Mouse (Mus musculus): ENCODE data around the gene 2310061I04Rik. TPM values are rescaled to one million over a fixed set of nuclear protein-coding genes. Genes with fewer than 3 reads are reported as not detected.
A peak's percentile ranks its signal among the peaks of the same experiment; 100 is the strongest.

Gene 2310061I04Rik
- total RNA-seq, 2 experiments from 2014 or later, result 52.9 to 56.7 TPM

DNA sequence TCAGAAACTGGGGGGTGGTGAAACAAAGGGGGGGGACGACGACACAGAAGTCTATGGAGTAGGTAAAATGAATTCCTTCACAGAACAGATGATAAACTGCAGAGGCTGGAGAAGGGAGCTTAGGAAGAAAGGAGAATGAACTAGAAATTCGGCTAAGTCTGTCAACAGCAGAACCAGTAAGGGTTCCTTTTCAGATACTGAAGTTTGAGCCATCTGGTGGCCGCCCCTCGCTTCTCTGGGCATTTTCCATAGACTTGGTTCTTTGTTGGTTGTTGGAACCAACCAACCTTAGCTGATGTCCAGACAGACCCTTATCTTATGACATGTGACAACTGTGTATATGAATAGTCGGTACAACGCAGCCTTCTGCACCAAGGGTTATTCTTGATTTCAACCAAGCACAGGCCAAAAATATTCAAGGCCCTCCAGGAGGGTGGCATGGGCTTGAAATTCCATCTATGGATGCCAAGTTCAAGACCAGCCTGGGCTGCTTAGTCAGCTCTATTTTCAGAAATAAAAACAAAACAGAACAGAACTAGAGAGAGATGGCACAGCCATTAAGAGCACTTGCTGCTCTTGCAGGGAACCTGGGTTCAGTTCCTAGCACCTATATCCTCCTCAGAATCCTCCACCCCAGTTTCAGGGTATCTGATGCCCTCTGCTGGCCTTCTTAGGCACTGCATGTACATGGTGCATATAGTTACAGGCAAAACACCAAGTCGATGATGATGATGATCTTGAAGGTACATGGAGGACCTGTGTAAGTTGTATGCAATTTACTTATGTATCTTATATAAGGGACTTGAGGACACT, 26.1 kb downstream of the 2310061I04Rik start:
- no peak for DNase-seq (ENCODE audit: low spot score in 2 of 2)

GRCm38 (mm10) chr17:35870151-35870883, 26.9 kb downstream of the 2310061I04Rik start:
- DNase-seq (ENCODE audit: low spot score in 2 of 2), result no peak

DNA sequence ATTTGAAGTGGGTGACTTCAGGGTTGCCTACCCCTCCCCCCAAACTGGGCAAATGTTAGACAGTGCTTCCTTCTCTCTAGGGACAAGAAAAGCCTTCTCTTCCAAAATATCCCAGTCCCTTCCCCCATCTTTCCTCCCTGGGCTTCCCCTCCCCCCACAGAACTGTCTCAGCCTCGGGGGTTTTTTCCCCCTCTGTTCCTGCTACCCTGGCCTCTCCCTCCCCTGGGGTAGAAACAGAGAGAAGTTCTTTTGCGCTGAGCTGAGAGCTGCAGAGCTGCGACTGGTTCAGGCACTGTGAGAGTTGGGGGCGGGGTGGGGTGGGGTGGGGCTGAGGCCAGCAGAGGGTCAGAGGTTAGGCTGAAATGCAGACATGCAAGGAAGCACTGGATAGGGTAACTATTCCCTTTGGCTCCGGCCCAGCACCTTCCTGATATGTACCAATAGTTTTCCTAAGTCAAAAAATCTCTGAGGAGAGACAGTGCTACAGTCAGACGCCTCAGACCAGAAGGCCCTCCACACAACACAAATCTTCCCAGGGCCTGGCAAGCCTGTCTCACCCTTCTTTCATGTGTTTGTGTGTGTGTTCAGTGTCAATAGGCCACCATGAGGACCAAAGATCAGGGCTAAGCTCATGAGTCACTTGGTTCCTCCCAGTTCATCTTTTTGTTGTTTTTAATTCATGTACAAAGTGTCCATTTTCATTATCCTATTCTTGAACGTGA, 27.7 kb downstream of the 2310061I04Rik start:
- DNase-seq (ENCODE audit: low spot score in 2 of 2), result no peak

DNA sequence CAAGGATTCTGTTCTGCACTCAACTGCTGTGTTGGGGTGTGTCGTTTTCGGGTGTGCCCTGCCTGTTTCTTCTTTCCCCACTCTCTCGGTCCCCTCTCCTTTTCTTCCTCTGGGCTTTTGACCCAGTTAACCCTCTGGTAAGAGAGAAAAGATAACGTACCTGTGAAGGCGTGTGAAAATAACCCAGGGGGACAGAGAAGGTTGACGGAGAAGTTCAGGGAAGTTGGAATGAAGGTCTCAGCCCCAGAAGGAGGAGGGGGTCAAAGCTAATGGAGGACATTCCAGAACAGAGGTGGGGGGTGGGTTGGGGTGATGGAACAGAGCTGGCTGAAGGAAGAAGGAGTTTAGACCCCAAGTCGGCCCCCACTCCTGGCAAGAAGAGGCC, 28.3 kb downstream of the 2310061I04Rik start:
- no peak for DNase-seq (ENCODE audit: low spot score in 2 of 2)

DNA sequence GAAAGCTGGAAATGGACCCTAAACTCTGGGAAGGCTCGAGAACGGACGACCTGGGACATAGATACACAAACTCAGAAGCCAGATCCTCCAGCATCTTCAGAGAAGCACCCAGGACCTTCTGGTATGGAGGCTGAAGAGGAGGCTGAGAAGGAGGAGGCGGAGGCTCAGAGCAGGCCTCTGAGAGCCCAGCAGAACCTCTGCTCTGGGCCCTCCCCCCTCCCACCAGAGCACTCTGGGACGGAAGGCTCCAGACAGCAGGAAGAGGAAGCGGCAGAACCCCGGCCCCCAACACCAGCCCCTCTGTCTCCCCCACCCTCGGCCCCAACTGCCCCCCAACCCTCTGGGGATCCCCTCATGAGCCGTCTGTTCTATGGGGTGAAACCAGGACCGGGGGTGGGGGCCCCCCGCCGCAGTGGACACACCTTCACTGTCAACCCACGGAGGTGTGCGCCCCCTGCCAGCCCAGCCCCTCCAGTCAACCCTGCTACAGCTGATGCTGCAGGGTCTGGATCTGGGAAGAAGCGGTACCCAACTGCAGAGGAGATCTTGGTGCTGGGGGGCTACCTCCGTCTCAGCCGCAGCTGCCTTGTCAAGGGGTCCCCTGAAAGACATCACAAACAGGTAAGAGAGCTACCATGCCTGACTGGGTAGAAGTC, 28.9 kb downstream of the 2310061I04Rik start:
- no peak for DNase-seq (ENCODE audit: low spot score in 2 of 2)

GRCm38 (mm10) chr17:35866911-35867890, 30.0 kb downstream of the 2310061I04Rik start:
- DNase-seq (ENCODE audit: low spot score in 2 of 2), result no peak

DNA sequence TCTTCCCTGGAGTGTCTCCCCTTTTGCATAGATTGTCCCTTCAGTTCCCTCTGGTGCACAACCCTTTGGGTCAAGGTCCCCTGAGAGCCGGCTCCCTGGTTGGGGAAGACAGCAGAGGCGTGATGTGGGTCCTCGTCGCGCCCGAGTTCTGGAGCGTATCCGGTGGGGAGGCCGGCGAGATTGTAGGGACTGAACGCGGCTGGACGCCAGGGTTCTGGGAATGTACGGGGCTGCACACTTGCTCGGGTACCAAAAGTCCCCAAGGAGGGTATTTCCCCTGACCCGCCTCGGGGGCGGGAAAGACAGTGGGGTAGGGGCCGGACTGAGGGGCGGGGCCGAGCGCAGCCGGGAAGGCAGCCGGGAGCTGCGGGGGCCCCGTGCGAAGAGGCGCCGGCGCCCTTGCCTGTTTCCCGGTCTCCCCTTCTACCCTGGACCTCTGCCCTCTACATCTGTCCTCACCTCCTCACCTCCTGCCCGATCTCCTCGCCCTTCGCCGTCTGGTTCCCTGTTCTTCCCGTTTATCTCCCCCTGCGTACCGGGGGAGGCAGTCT, 30.9 kb downstream of the 2310061I04Rik start:
- DNase-seq (ENCODE audit: low spot score in 2 of 2), result no peak

DNA sequence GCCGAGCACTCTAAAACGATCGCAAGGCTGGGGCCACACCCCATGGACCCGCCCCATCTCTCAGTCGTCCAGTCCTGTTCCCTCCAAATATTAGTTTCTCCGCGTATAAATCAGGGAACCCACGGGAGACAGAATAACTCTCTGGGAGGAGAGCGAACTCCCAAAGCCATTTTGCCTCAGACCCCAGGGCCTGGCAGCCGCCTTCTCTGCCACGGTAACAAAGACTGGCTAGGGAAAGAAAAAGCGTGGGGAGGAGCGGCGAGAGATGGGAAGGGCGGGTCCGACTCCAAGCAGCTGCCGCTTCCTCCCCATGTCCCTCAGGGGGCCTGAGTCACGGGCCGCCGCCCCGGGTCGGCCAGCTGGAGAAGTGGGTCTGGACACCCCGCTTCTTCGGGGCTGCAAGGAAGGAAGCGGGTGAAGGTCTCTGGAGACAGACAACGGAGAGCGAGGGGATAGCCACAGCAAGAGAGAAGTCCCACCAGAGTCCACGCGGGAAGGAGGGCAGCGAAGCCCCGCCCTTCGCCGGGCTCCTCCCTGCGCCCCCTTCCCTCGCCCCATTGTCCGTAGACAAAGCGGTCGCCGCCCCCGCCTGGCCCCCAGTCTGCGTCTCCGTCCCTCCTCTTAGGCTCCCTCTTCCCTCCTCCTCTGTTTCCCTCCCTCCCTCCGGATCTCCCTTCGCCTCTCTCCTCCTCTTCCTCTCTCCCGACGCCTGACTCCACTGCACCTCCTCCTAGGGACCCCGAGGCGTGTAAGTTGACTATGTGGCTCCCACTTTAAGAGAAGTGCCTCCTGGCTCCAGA, 31.6 kb downstream of the 2310061I04Rik start, which contains the start of gene Ppp1r18:
Ppp1r18 (plus strand) TSS at position 113 of the 800 bp plus-strand sequence.
- DNase-seq (ENCODE audit: low spot score in 2 of 2), result no peak

DNA sequence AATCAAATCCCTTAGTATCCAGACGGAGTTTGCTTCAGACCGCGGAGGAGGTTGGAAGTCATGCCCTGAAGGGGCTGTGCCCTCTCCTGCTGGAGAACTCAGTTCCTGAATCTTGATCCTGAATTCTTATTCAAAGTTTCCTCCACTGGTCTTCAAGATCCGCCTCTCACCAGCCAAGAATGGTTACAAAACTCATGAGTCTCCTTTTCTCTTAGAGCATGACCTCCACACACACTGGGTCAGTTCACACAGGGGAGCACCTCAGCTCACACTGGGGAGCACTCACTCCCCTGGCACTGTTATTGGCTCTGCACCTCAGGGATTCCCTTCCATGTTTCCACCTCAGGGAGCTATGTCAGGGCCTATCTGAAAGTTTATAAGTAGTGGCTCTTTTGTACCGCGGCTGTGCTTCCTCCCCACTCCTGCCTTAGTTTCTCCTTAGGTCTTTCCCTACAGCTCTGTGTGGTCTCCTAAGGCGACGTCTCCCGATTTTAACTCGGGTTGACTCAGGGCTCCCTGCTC, 32.3 kb downstream of the 2310061I04Rik start:
- no peak for DNase-seq (ENCODE audit: low spot score in 2 of 2)

DNA sequence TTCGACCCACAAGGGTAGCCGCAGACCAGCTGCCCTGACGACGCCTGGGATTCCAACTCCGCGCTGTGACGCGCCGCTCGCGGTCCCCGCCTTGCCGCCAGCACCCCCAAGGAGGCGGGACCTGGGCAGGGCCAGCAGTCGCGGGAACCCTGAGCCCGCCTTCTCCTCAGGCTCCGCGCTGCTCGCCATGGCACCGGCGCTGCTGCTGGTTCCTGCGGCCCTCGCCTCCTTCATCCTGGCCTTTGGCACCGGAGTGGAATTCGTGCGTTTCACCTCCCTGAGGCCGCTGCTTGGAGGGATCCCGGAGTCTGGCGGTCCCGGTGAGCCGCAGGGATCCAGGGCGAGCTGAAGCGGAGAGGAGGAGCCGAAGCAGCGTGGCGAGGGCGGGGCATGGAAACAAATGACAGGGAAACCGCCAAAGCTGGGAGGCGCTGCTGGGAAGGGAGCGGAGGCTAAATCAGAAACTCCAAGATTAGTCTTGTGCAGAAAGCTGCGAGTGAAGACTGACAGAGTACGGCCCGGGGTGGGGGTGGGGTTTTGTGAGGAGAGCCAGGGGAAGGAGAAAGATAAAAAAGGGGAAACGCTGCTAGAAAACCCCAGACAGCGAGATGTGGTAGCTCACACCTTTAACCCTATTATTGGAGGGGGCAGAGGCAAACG, 35.9 kb downstream of the 2310061I04Rik start, which contains the start of gene Nrm:
Nrm (plus strand) TSS at position 121 of the 660 bp plus-strand sequence.
- DNase-seq (ENCODE audit: low spot score in 2 of 2), result peak; percentile 86 to 87

- no peak for DNase-seq (ENCODE audit: low spot score in 2 of 2)
Observed at GRCm38 (mm10) chr17:35860831-35861197, 36.4 kb downstream of the 2310061I04Rik start.

- DNase-seq (ENCODE audit: low spot score in 2 of 2), result no peak
Observed at GRCm38 (mm10) chr17:35859835-35860234, 37.4 kb downstream of the 2310061I04Rik start.

- DNase-seq (ENCODE audit: low spot score in 2 of 2), result no peak
Observed at GRCm38 (mm10) chr17:35859371-35859770, 37.9 kb downstream of the 2310061I04Rik start.

GRCm38 (mm10) chr17:35850974-35851373, 46.3 kb downstream of the 2310061I04Rik start:
- no peak for DNase-seq (ENCODE audit: low spot score in 2 of 2)

- no peak for DNase-seq (ENCODE audit: low spot score in 2 of 2)
Observed at GRCm38 (mm10) chr17:35848112-35848511, 49.1 kb downstream of the 2310061I04Rik start.

DNA sequence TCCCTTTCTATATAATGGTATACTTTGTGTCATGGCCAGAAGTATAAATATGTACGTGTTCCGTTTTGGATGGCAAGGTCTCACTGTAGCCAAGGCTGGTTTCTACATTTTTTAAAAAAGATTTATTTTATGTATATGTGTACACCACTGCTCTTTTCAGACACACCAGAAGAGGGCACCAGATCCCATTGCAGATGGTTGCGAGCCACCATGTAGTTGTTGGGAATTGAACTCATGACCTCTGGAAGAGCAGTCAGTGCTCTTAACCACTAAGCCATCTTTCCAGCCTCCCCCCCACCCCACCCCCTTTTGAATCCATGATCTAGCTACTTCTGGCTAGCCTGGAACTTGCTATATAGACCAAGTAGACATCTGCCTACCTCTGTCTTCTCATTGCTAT, 53.7 kb downstream of the 2310061I04Rik start:
- no peak for DNase-seq (ENCODE audit: low spot score in 2 of 2)
